Mouse (Mus musculus) heart, embryonic 14.5 days (tissue): Measurements from ENCODE around the gene Blm. TPM values are rescaled to one million over a fixed set of nuclear protein-coding genes. Genes with fewer than 3 reads are reported as not detected.
A peak's percentile ranks its signal among the peaks of the same experiment; 100 is the strongest.
"Not testable (repeated sequence)": the region's sequence is repeated elsewhere in the genome, so short reads cannot be mapped to it uniquely, and the experiment has no call there.

Experiments used
- ATAC-seq: fragments of 200-750 bp; cut with Nextera tagmentation; 2 replicates; pipeline ENCODE4 v1.8.0; 2017; ENCODE audit warnings: low read depth, moderate TSS enrichment; ENCODE audit not compliant: insufficient number of reproducible peaks, insufficient read depth, low FRiP score
- H3K27ac ChIP-seq, 2 experiments: fragments of 200-500 bp in 1 of 2; fragments of 300-500 bp in 1 of 2; sonication (generic) in 1 of 2; replicated peaks in 1 of 2; 2 replicates each; pipeline ENCODE4 v1.5.1; 2012 to 2014; ENCODE audit warnings: low read depth in 2 of 2, low read length in 2 of 2, control low read depth in 1 of 2, mild to moderate bottlenecking in 1 of 2, mixed read lengths in 1 of 2; ENCODE audit not compliant: control insufficient read depth in 1 of 2, insufficient read depth in 1 of 2
- H3K27me3 ChIP-seq: fragments of 300-500 bp; sonication (generic); 2 replicates; pipeline ENCODE4 v1.6.1; 2014; ENCODE audit warnings: mild to moderate bottlenecking, low read length, control low read depth; ENCODE audit not compliant: control insufficient read depth, insufficient read depth
- H3K36me3 ChIP-seq: fragments of 300-500 bp; sonication (generic); 2 replicates; pipeline ENCODE4 v1.6.1; 2014; ENCODE audit warnings: mild to moderate bottlenecking, control low read depth, low read length, mixed read lengths; ENCODE audit not compliant: control insufficient read depth, insufficient read depth
- H3K4me1 ChIP-seq, 2 experiments: fragments of 200-500 bp in 1 of 2; fragments of 300-500 bp in 1 of 2; sonication (generic) in 1 of 2; 2 replicates each; pipeline ENCODE4 v1.6.1; 2012 to 2014; ENCODE audit warnings: low read length in 2 of 2, control low read depth in 1 of 2, mixed read lengths in 1 of 2; ENCODE audit not compliant: control insufficient read depth in 2 of 2, insufficient read depth in 2 of 2
- H3K4me2 ChIP-seq: fragments of 300-500 bp; sonication (generic); 2 replicates; pipeline ENCODE4 v1.6.1; 2014; ENCODE audit warnings: mild to moderate bottlenecking, low read length
- H3K4me3 ChIP-seq, 2 experiments: fragments of 200-500 bp in 1 of 2; fragments of 300-500 bp in 1 of 2; sonication (generic) in 1 of 2; 2 replicates each; pipeline ENCODE4 v1.5.1; 2012 to 2014; ENCODE audit warnings: low read length in 2 of 2, mild to moderate bottlenecking in 2 of 2, control low read depth in 1 of 2, low read depth in 1 of 2, moderate library complexity in 1 of 2; ENCODE audit not compliant: control insufficient read depth in 1 of 2, insufficient read depth in 1 of 2
- H3K9ac ChIP-seq: fragments of 300-500 bp; sonication (generic); 2 replicates; pipeline ENCODE4 v1.6.1; 2014; ENCODE audit warnings: mild to moderate bottlenecking, low read length
- H3K9me3 ChIP-seq: fragments of 300-500 bp; sonication (generic); 2 replicates; pipeline ENCODE4 v1.6.1; 2016; ENCODE audit warnings: low read length, control low read depth; ENCODE audit not compliant: control insufficient read depth
- WGBS: fragments of 180-500 bp; shearing (Covaris S2); extraction: QIAGEN DNeasy Blood & Tissue Kit; methylation state at CpG from one replicate; pipeline ENCODE4 v1.1.7; 2014; 5-methylcytosine and 5-hydroxymethylcytosine counted together
- polyA plus RNA-seq: library from polyadenylated mRNA; unstranded; fragments of >200 nt; fragmentation: Nextera tagmentation; extraction: Ambion mirVana; gene quantifications from 2 replicates; pipeline ENCODE4 v1.2.1, GENCODE M21; 2014

Blm gene
- polyA plus RNA-seq, 1 experiment from 2014 or later, result 16.5 TPM

GRCm38 (mm10) chr7:80530646-80531045 lies 4.3 kb downstream of the Blm start:
- Histone ChIP-seq H3K27ac (no peak overlapping the region), H3K4me1 (peaks cover 6 to 10% of the 10 kb centered on the region in 2 experiments), H3K9ac (no peak overlapping the region), H3K27me3 (no peaks in the 10 kb centered on the region), H3K9me3 (no peaks in the 10 kb centered on the region), H3K36me3 (no peaks in the 10 kb centered on the region), H3K4me3 (no peak overlapping the region), H3K4me2 (no peak overlapping the region)
- no peak for ATAC-seq
- WGBS, result 95% methylated on average over 2 of the region's 2 CpGs

DNA sequence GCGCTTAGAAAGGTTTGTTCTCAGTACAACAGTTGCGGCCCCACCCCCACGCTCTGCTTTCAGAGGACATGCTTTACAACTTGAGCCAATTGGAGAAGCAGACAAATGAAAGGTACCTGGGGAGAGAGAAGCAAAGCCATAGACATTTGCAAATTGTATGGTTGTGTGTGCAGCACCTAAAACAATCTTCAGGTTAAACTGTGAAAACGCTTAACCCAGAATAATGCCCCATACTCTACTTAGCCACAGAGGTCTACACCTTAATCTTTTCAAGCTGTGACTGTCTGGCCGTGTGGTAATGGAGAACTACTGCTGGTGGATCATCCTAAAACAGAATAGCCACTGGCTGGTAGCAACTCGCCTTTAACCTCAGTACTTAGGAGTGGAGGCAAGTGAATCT lies 8.2 kb downstream of the Blm start:
- no peak for ATAC-seq

DNA sequence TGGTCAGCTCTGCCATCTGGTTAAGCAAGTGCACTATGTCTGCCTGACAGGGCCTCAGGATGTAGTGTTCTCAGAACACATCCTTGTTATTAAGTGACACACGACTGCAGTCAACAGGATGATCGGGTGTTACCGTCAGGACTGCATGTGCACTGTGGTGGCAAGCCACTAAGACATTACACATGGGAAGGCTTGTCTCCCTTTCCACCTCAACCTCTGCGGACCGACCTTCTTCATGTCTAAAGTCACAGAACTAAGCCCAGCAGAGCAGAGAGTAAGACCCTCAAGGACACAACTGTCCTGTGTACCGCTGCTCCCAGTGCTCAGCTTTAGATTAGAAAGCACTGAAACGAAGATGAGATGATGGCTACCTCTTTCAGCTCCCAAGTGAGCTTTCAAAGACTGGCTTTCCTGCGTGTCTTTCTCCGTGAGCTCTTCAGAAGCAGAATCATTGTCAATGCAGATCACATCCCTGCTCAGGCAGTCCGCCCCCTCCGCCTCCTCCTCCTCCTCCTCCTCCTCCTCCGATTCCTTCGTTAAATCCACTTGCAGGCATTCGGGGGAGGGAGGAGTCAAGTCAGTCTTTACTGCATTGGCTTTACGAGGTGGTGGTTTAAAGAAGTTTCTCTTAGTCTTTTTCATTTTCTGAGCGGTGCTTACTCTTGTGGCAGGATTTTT lies 22.4 kb downstream of the Blm start:
- no peaks in the 10 kb centered on the region for H3K9me3 ChIP-seq
- WGBS, result 89% methylated on average over 16 of the region's 16 CpGs
- no peaks in the 10 kb centered on the region for H3K4me1 ChIP-seq
- H3K36me3 ChIP-seq, result peaks cover 48% of the 10 kb centered on the region
- H3K9ac ChIP-seq, result no peak overlapping the region
- no peak overlapping the region for H3K27ac ChIP-seq
- ATAC-seq, result no peak
- no peak overlapping the region for H3K4me2 ChIP-seq
- no peaks in the 10 kb centered on the region for H3K27me3 ChIP-seq
- no peak overlapping the region for H3K4me3 ChIP-seq

More for the DNA sequence above, 8.2 kb downstream of the Blm start:
- no peak overlapping the region for H3K4me3 ChIP-seq
- no peak overlapping the region for H3K4me2 ChIP-seq
- 76% methylated on average over 6 of the region's 6 CpGs for WGBS
- no peaks in the 10 kb centered on the region for H3K4me1 ChIP-seq
- no peaks in the 10 kb centered on the region for H3K36me3 ChIP-seq
- no peak overlapping the region for H3K27ac ChIP-seq
- no peaks in the 10 kb centered on the region for H3K27me3 ChIP-seq
- no peak overlapping the region for H3K9ac ChIP-seq
- H3K9me3 ChIP-seq, result no peaks in the 10 kb centered on the region

GRCm38 (mm10) chr7:80507697-80508096 lies 27.2 kb downstream of the Blm start:
- H3K36me3 ChIP-seq, result peaks cover 64% of the 10 kb centered on the region
- H3K27me3 ChIP-seq, H3K9ac ChIP-seq, H3K4me1 ChIP-seq, H3K4me3 ChIP-seq, ATAC-seq, H3K4me2 ChIP-seq, H3K27ac ChIP-seq, H3K9me3 ChIP-seq: not testable (repeated sequence)
- WGBS, result 97% methylated on average over 23 of the region's 26 CpGs

DNA sequence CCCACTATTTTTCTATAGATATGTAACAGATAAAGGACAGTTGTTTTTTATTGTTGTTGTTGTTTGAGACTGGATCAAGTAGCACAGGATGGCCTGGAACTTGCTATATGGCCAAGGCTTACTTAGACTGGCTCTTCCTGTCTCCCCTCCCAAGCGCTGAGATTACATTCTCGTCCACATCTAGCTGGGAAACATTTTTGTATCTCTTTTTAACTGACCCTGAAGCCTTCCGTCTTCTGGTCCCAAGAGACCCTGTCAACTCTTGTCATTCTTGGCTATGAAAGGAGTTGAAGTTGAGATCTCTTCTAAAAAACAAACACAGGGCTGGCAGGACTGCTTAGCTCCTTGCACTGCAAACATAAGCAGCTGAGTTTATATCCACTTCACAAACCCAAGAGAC lies 28.9 kb downstream of the Blm start:
- Histone ChIP-seq H3K9me3 (no peaks in the 10 kb centered on the region), H3K27me3 (no peaks in the 10 kb centered on the region), H3K4me1 (peaks cover 0 to 9% of the 10 kb centered on the region in 2 experiments; a peak in 2 of 4 replicates), H3K4me3 (no peak overlapping the region), H3K4me2 (no peak overlapping the region), H3K9ac (no peak overlapping the region), H3K27ac (no peak overlapping the region), H3K36me3 (peaks cover 60% of the 10 kb centered on the region)
- no peak for ATAC-seq
- WGBS, result 54% methylated on average over 3 of the region's 3 CpGs

GRCm38 (mm10) chr7:80504920-80505319 lies 30.0 kb downstream of the Blm start:
- Histone ChIP-seq H3K4me1 (peaks cover 0 to 14% of the 10 kb centered on the region in 2 experiments; a peak in 3 of 4 replicates), H3K4me2 (no peak overlapping the region), H3K4me3 (no peak overlapping the region), H3K9ac (no peak overlapping the region), H3K27ac (no peak overlapping the region), H3K9me3 (no peaks in the 10 kb centered on the region), H3K36me3 (peaks cover 64% of the 10 kb centered on the region), H3K27me3 (no peaks in the 10 kb centered on the region)
- no peak for ATAC-seq
- 63% methylated on average over 3 of the region's 3 CpGs for WGBS

DNA sequence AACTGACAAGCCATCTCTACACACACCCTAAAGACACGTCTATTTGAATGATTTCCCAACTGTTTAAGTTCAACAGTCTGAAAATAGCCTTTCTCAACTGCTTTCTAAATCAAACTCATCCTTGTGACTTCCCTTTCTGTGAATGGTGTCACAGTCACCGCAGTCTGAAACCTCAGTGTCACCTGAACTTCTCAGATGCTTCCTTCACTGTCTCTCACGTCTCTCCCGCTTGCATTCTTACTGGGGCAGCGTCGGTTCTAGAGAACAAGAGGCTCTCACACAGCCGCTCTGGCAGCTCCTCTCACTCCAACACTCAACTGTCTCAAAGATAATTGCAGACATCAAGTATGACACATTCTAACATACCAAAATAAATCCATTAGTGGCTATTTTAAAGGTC lies 33.9 kb downstream of the Blm start:
- WGBS, result 36% methylated on average over 7 of the region's 7 CpGs
- no peak for ATAC-seq
- H3K27ac ChIP-seq, result peak overlapping the region; percentile 78 to 82
- no peaks in the 10 kb centered on the region for H3K27me3 ChIP-seq
- peaks cover 2 to 28% of the 10 kb centered on the region in 2 experiments for H3K4me1 ChIP-seq
- peak overlapping the region; percentile 19; the same call in 1 of the 2 replicates for H3K9ac ChIP-seq
- no peak overlapping the region for H3K4me2 ChIP-seq
- peaks cover 54% of the 10 kb centered on the region for H3K36me3 ChIP-seq
- no peaks in the 10 kb centered on the region for H3K9me3 ChIP-seq
- no peak overlapping the region for H3K4me3 ChIP-seq

DNA sequence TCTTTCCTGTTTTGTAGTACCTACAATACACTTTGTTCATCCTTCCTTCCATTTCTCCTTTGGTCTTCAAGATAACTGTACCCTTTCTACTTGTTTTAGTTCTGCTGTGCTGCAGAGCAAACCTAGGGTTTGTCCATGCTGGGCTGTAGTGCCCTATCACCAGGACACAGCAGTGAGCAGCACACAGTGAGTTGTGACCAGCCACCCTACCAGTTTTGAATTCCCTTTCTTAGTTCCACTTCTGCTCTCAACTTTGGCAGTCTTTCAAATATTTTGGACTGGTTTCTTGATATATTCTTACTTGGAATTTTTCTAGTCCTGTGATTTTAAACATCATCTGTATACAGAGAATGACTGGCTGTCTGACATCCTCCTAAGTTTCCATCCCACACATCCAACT lies 34.8 kb downstream of the Blm start:
- no peak overlapping the region for H3K9ac ChIP-seq
- no peak overlapping the region for H3K4me3 ChIP-seq
- 0 out of 4 replicates have a peak overlapping the region, but pooled peaks of 1 of the 2 experiments have one; percentile 24 for H3K27ac ChIP-seq
- H3K9me3 ChIP-seq, result no peaks in the 10 kb centered on the region
- ATAC-seq, result no peak
- no peaks in the 10 kb centered on the region for H3K27me3 ChIP-seq
- H3K36me3 ChIP-seq, result peaks cover 52% of the 10 kb centered on the region
- H3K4me1 ChIP-seq, result peaks cover 2 to 28% of the 10 kb centered on the region in 2 experiments
- no peak overlapping the region for H3K4me2 ChIP-seq
